Mouse (Mus musculus) lung, adult 18-20 months (tissue): ENCODE measurements around the gene Agk.

Experiments
- DNase-seq, 2 experiments: peaks; one replicate each; pipeline ENCODE4 v3.0.0; 2022; ENCODE audit warnings: mixed read lengths in 2 of 2

Agk gene

GRCm38 (mm10) chr6:40324897-40325841, at the start of gene Agk:
Gene Agk, plus strand, starts transcription at chr6:40325172.
- peak; percentile 69 to 71 for DNase-seq

GRCm38 (mm10) chr6:40300707-40301106, 24.3 kb upstream of the Agk start:
- DNase-seq = no peak

GRCm38 (mm10) chr6:40303379-40303778, 21.6 kb upstream of the Agk start:
- DNase-seq = peak in 1 of 2 experiments; percentile 33

GRCm38 (mm10) chr6:40304972-40305371, 20.0 kb upstream of the Agk start:
- no peak for DNase-seq

- DNase-seq = no peak
Measured at GRCm38 (mm10) chr6:40326341-40326740, 1.4 kb downstream of the Agk start.

- no peak for DNase-seq
Measured at GRCm38 (mm10) chr6:40333497-40333896, 8.5 kb downstream of the Agk start.

- no peak for DNase-seq
Measured at GRCm38 (mm10) chr6:40336735-40337731, 12.1 kb downstream of the Agk start.

- peak; percentile 26 to 39 for DNase-seq
Measured at GRCm38 (mm10) chr6:40346959-40347771, 22.2 kb downstream of the Agk start.

GRCm38 (mm10) chr6:40347772-40348111, 22.8 kb downstream of the Agk start:
- DNase-seq = no peak

GRCm38 (mm10) chr6:40350041-40350440, 25.1 kb downstream of the Agk start:
- DNase-seq = no peak

- no peak for DNase-seq
Measured at GRCm38 (mm10) chr6:40350856-40351255, 25.9 kb downstream of the Agk start.

GRCm38 (mm10) chr6:40353360-40353759, 28.4 kb downstream of the Agk start:
- DNase-seq = no peak

GRCm38 (mm10) chr6:40371031-40371430, 46.1 kb downstream of the Agk start:
- DNase-seq = no peak

- DNase-seq = peak in 1 of 2 experiments; percentile 14
Measured at GRCm38 (mm10) chr6:40380181-40380580, 55.2 kb downstream of the Agk start.

- no peak for DNase-seq
Measured at GRCm38 (mm10) chr6:40381908-40382307, 56.9 kb downstream of the Agk start.

GRCm38 (mm10) chr6:40385682-40386081, 60.7 kb downstream of the Agk start:
- no peak for DNase-seq

GRCm38 (mm10) chr6:40388660-40389059, 63.7 kb downstream of the Agk start:
- DNase-seq = no peak

GRCm38 (mm10) chr6:40390975-40391374, 66.0 kb downstream of the Agk start:
- DNase-seq = no peak

- peak; percentile 60 to 74 for DNase-seq
Measured at GRCm38 (mm10) chr6:40393213-40393612, 68.2 kb downstream of the Agk start.

GRCm38 (mm10) chr6:40402031-40402430, 77.1 kb downstream of the Agk start:
- DNase-seq = no peak

- DNase-seq = no peak
Measured at GRCm38 (mm10) chr6:40403640-40404285, 78.8 kb downstream of the Agk start.

- no peak for DNase-seq
Measured at GRCm38 (mm10) chr6:40411085-40411484, 86.1 kb downstream of the Agk start.
